Mouse (Mus musculus) testis, adult 2 months (tissue): ENCODE data around the gene Pigf. TPM values are rescaled to one million over a fixed set of nuclear protein-coding genes. Genes with fewer than 3 reads are reported as not detected.

Experiments used
- H3K27ac ChIP-seq: fragments of 200-500 bp; 2 replicates; pipeline ENCODE4 v1.5.1; 2012; ENCODE audit warnings: low read depth, low read length; ENCODE audit not compliant: control insufficient read depth, insufficient read depth
- H3K27me3 ChIP-seq: fragments of 200-500 bp; 2 replicates; pipeline ENCODE4 v1.6.1; 2012; ENCODE audit warnings: mild to moderate bottlenecking, low read length, moderate library complexity; ENCODE audit not compliant: control insufficient read depth, insufficient read depth
- H3K36me3 ChIP-seq: fragments of 200-500 bp; 2 replicates; pipeline ENCODE4 v1.6.1; 2012; ENCODE audit warnings: mild to moderate bottlenecking, low read length; ENCODE audit not compliant: control insufficient read depth, insufficient read depth
- H3K4me1 ChIP-seq: fragments of 200-500 bp; 2 replicates; pipeline ENCODE4 v1.6.1; 2012; ENCODE audit warnings: low read length; ENCODE audit not compliant: control insufficient read depth, insufficient read depth
- H3K4me3 ChIP-seq: fragments of 200-500 bp; 2 replicates; pipeline ENCODE4 v1.5.1; 2012; ENCODE audit warnings: low read depth, mild to moderate bottlenecking, low read length, moderate library complexity, mixed read lengths; ENCODE audit not compliant: control insufficient read depth
- CTCF ChIP-seq: fragments of 200-500 bp; IDR thresholded peaks from 2 replicates; pipeline ENCODE4 v1.5.1; 2012; ENCODE audit warnings: low read depth, mild to moderate bottlenecking, inconsistent platforms, low read length, moderate library complexity; ENCODE audit not compliant: control insufficient read depth, insufficient read depth, insufficient replicate concordance
- POLR2A ChIP-seq: fragments of 200-500 bp; IDR thresholded peaks from 2 replicates; pipeline ENCODE4 v1.6.1; 2012; ENCODE audit warnings: low read depth, mild to moderate bottlenecking, inconsistent platforms, low read length, moderate library complexity; ENCODE audit not compliant: control insufficient read depth
- polyA plus RNA-seq: library from polyadenylated mRNA; depleted of rRNA; stranded (reverse); fragments of >200 nt; gene quantifications from 2 replicates; pipeline ENCODE4 v1.2.3, GENCODE M21; 2012

Pigf gene
- polyA plus RNA-seq, 1 experiment: 112 TPM

- Histone ChIP-seq H3K27me3 (no peaks in the 10 kb centered on the region), H3K27ac (peak overlapping the region; percentile 95), H3K4me1 (no peaks in the 10 kb centered on the region), H3K4me3 (peak overlapping the region; percentile 99), H3K36me3 (no peaks in the 10 kb centered on the region)
- TF ChIP-seq CTCF (no peak), POLR2A (no peak)
These were observed 539 bp downstream of the Pigf start for GRCm38 (mm10) chr17:87024491-87025242.

- TF ChIP-seq CTCF (no peak), POLR2A (no peak)
- no peak overlapping the region for H3K4me3 ChIP-seq
These were observed 5.5 kb downstream of the Pigf start for GRCm38 (mm10) chr17:87019692-87020091.

GRCm38 (mm10) chr17:87011301-87012019 lies 13.7 kb downstream of the Pigf start:
- H3K27ac ChIP-seq: no peak overlapping the region
- H3K36me3 ChIP-seq: no peaks in the 10 kb centered on the region
- H3K4me3 ChIP-seq: no peak overlapping the region
- TF ChIP-seq POLR2A: no peak
- no peaks in the 10 kb centered on the region for H3K27me3 ChIP-seq
- H3K4me1 ChIP-seq: no peaks in the 10 kb centered on the region

More at GRCm38 (mm10) chr17:87019692-87020091, 5.5 kb downstream of the Pigf start:
- H3K36me3 ChIP-seq: no peaks in the 10 kb centered on the region
- no peak overlapping the region for H3K27ac ChIP-seq
- 0 out of 2 replicates have a peak, but pooled peaks cover 2% of the 10 kb centered on the region for H3K4me1 ChIP-seq
- no peaks in the 10 kb centered on the region for H3K27me3 ChIP-seq

GRCm38 (mm10) chr17:87008950-87009349 lies 16.3 kb downstream of the Pigf start:
- H3K27me3 ChIP-seq: no peaks in the 10 kb centered on the region
- no peaks in the 10 kb centered on the region for H3K4me1 ChIP-seq
- no peaks in the 10 kb centered on the region for H3K36me3 ChIP-seq
- no peak overlapping the region for H3K4me3 ChIP-seq
- no peak overlapping the region for H3K27ac ChIP-seq
- TF ChIP-seq POLR2A: no peak
- TF ChIP-seq CTCF: no peak

- no peak for TF ChIP-seq CTCF
- no peak for TF ChIP-seq POLR2A
- Histone ChIP-seq H3K36me3 (no peaks in the 10 kb centered on the region), H3K27me3 (no peaks in the 10 kb centered on the region), H3K27ac (no peak overlapping the region), H3K4me1 (no peaks in the 10 kb centered on the region), H3K4me3 (no peak overlapping the region)
These were observed 27.9 kb downstream of the Pigf start for GRCm38 (mm10) chr17:86997323-86997722.

- H3K4me1 ChIP-seq: peaks cover 5% of the 10 kb centered on the region; the same call in 1 of the 2 replicates
- H3K4me3 ChIP-seq: no peak overlapping the region
- no peak overlapping the region for H3K27ac ChIP-seq
- no peaks in the 10 kb centered on the region for H3K36me3 ChIP-seq
- H3K27me3 ChIP-seq: no peaks in the 10 kb centered on the region
- TF ChIP-seq CTCF: no peak
These were observed 33.9 kb downstream of the Pigf start for GRCm38 (mm10) chr17:86991306-86991705.

GRCm38 (mm10) chr17:86988601-86989184 lies 36.5 kb downstream of the Pigf start:
- H3K4me1 ChIP-seq: peaks cover 5% of the 10 kb centered on the region; the same call in 1 of the 2 replicates
- no peak overlapping the region for H3K4me3 ChIP-seq
- no peak for TF ChIP-seq CTCF
- H3K27me3 ChIP-seq: no peaks in the 10 kb centered on the region
- H3K27ac ChIP-seq: no peak overlapping the region
- no peaks in the 10 kb centered on the region for H3K36me3 ChIP-seq

- Histone ChIP-seq H3K27ac (no peak overlapping the region), H3K27me3 (no peaks in the 10 kb centered on the region), H3K36me3 (no peaks in the 10 kb centered on the region), H3K4me3 (no peak overlapping the region), H3K4me1 (peaks cover 5% of the 10 kb centered on the region; the same call in 1 of the 2 replicates)
- TF ChIP-seq CTCF (no peak), POLR2A (no peak)
These were observed 37.0 kb downstream of the Pigf start for GRCm38 (mm10) chr17:86988161-86988560.
